Mouse (Mus musculus) lung, adult 2 months (tissue): ENCODE measurements around the gene AC192777.2.
"Not testable (repeated sequence)": the region's sequence is repeated elsewhere in the genome, so short reads cannot be mapped to it uniquely, and the experiment has no call there.

ENCODE experiments used
- CTCF ChIP-seq: fragments of 200-500 bp; IDR thresholded peaks from 2 replicates; pipeline ENCODE4 v1.5.1; 2011; ENCODE audit warnings: mild to moderate bottlenecking, low read length, control low read depth; ENCODE audit not compliant: insufficient read depth
- POLR2A ChIP-seq: fragments of 200-500 bp; IDR thresholded peaks from 2 replicates; pipeline ENCODE4 v1.6.1; 2011; ENCODE audit warnings: low read depth, mild to moderate bottlenecking, control low read depth, low read length, borderline replicate concordance; ENCODE audit errors: extremely low read depth

DNA sequence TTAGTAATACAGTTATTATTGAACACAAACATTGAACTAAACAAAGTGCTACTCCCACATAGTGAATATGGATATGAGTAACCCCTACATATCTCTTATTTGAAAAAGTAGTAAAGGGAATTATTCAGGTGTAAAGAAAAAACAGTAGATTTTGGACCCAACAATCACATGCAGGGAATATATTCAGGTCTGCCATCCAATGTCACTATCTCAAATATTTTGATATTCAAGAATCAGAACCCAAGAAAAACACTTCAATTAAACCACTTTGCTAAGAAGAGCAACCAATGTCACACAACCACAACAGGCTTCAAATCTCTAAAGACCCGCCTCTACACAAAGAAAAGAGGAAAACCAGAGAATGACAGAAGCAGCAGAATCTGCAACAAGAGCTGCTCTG, at the start of gene AC192777.2:
- not testable (repeated sequence) for TF ChIP-seq CTCF, POLR2A
